Mouse (Mus musculus): ENCODE data around the gene Cstf1.

- no peak for TF ChIP-seq POLR2A (IDR thresholded peaks at IDR 0.05; ENCODE audit: borderline replicate concordance, extremely low read depth, insufficient read depth, insufficient read length, poor library complexity, severe bottlenecking)
- no peak for TF ChIP-seq CTCF (IDR thresholded peaks at IDR 0.05; ENCODE audit: borderline replicate concordance, extremely low read depth, insufficient read depth, insufficient read length)
These were observed 49.6 kb upstream of the Cstf1 start for GRCm38 (mm10) chr2:172320878-172321277.

Data from brain, embryonic 14.5 days (tissue).